Mouse (Mus musculus) left cerebral cortex, postnatal 25 days (tissue): ENCODE data around the gene Ciz1. TPM values are rescaled to one million over a fixed set of nuclear protein-coding genes. Genes with fewer than 3 reads are reported as not detected.
"Not testable (repeated sequence)": the region's sequence is repeated elsewhere in the genome, so short reads cannot be mapped to it uniquely, and the experiment has no call there.

ENCODE experiments used
- DNase-seq, 2 experiments: peaks; one replicate each; pipeline ENCODE4 v3.0.0; 2022; ENCODE audit warnings: low spot score in 2 of 2, mixed read lengths in 1 of 2
- intact Hi-C: fragments of 180-260 bp; cut with DNase I; formaldehyde crosslinking; loops from one replicate; pipeline ENCODE4 v1.15.1; 2025
- total RNA-seq, 2 experiments: library from RNA; stranded (reverse); gene quantifications; 2 replicates each; pipeline ENCODE4 v1.2.3; 2021

The Ciz1 gene
- total RNA-seq, 2 experiments from 2014 or later: 67.5 to 73.1 TPM

DNA sequence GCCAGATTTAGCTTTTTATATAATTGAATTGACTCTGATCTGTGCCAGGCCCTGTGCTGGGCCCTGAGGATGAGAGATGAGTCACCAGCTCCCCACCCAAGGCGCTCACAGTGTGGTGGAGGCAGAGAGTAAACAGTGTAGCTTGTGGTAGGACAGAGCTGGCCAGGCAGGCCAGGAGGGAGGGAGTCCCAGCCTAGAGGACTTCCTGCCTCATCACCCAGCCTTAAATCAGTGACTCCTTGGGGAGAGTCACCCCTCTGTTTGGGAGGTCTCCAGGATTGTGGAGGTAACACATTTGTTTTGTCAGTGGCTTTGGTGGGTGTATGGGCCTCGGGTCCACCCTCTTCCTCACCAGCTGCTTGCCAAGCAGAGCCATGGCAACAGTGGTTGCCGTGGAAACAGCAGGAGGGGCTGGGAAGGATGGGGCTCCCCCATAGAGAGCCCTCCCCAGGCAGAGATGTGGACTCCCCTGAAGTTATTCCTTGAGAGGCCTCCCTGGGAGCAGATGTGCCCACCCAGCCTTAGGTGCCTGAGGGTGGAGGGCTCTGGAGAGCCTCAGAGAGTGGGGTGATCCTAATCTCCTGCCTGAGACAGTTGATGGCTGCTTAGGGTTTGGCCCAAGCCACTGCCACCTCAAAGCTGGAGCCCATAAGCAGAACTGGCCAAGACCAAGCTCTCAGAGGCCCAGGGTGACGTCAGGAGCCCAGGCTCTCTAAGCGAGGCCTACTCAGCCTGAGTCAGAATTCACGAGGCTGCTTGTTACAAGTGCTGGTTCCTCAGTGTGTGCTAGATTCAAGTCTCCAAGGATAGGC, 9.4 kb upstream of the Ciz1 start:
- intact Hi-C loops: no loop called here

GRCm38 (mm10) chr2:32343351-32343671, 8.8 kb upstream of the Ciz1 start:
- DNase-seq: no peak
- intact Hi-C loops: no loop called here

More for the DNA sequence above, 9.4 kb upstream of the Ciz1 start:
- peak; percentile 78 to 95 for DNase-seq

GRCm38 (mm10) chr2:32344056-32344455, 8.1 kb upstream of the Ciz1 start:
- intact Hi-C loops: no loop called here
- peak; percentile 43 to 85 for DNase-seq

DNA sequence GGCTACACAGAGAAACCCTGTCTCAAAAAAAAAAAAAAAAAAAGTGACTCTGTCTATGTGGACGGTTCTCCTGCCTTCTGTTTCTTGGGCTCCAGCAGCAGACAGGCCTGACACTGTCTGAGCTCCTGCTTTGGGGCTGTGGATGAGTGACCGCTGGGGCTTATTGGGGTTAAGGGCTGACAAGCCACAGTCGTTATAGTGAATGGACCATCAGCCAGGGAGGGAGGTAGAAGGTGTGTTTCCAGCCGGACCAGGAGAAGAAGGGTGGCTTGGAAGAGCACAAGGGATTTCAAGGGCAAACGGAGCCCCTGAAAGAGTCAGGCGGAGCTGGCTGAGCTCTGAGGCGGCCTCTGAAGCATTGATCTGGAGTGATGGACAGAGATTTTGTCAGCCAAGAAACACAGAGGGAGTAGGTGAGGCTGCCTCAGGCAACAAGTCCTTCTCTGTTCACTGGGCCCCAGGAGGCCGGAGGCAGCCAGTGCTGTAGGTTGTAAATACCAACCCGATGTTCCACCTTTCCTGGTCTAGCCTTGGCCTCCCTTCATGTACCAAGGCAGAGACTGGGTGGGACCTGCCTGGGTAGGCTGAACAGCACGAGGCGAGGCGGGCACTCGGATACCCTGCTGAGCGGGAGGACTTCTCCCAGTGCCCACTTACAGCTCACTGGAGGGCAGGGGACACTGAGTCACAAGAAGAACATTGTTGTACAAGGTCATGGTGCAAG, 7.4 kb upstream of the Ciz1 start:
- intact Hi-C loops: no loop called here
- no peak for DNase-seq

- intact Hi-C loops: no loop called here
- no peak for DNase-seq
These were observed 5.1 kb upstream of the Ciz1 start for GRCm38 (mm10) chr2:32347019-32347418.

DNA sequence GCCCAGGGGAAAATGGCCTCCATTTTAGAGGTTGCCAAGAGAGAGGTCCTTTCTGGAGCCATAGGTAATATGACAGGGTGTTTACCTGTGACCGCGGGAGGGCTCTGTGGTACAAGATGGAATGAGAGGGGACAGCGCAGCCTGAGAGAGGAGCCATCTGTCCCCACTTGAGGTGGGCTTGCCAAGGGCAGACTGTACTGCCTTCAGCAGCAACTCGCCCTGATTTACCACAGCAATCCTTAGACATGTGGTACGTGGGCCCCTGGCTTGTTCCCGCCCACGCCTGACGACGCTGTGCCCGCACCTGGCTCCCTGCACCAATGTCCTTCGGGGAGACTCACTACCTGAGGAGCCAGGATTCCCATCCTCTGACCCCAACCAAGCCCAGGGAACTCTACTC, 3.8 kb upstream of the Ciz1 start:
- DNase-seq: peak; percentile 57 to 84
- intact Hi-C loops: no loop called here

DNA sequence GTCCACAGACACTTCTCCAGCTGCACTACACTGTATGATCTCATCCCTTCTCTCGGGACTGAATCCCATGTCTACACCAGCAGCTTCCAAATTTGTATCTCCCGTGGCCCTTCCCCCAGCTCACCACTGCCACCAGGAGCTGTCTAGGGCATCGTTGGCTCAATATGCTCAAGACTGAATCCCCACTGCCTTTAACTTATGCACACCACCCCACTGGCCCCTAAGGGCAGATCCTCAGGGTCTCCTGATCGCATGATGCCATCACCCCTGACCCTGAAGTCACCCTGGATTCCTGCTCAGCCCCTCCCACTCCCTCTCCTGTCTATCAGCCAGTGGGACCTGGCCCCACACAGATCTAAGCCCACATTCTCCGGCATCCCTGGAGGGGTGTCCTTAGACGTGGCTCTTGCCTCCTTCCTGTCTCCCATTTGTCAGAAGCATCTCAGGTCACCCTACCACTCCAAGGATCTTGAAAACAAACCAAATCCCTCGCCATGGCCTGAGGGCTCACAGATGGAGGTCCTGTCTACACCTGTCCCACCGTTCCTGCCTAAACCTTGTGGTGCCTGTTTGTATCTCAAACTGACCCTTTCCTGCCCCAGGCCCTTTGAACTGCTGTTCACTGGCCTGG, 2.4 kb upstream of the Ciz1 start:
- intact Hi-C loops: no loop called here
- DNase-seq: peak; percentile 56 to 86

GRCm38 (mm10) chr2:32350471-32351051, 1.6 kb upstream of the Ciz1 start:
- intact Hi-C loops: no loop called here
- no peak for DNase-seq

DNA sequence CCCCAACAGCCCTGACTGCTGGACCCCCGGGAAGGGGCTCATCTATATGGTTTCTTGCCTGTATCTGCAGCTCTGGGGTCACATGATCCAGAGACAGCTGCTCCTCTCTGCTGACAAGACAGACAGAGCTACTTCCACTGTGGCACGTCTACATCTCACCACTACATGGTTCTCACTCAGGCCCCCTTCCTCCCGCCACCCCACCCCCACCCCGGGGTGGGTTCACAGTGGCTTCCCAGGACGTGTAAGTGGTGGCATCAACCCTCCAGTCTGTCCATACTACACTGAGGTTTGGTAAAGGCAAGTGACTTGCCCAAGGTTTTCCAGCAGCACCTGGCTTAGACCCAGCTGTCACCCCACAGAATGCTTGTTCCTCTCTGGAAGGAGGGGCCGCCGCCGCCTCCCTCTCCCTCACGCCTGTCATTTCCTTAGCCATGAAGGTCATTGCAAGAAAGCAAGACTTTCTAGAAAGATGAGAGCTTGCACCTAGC, 611 bp upstream of the Ciz1 start:
- DNase-seq: peak in 1 of 2 experiments; percentile 73
- intact Hi-C loops: no loop called here

DNA sequence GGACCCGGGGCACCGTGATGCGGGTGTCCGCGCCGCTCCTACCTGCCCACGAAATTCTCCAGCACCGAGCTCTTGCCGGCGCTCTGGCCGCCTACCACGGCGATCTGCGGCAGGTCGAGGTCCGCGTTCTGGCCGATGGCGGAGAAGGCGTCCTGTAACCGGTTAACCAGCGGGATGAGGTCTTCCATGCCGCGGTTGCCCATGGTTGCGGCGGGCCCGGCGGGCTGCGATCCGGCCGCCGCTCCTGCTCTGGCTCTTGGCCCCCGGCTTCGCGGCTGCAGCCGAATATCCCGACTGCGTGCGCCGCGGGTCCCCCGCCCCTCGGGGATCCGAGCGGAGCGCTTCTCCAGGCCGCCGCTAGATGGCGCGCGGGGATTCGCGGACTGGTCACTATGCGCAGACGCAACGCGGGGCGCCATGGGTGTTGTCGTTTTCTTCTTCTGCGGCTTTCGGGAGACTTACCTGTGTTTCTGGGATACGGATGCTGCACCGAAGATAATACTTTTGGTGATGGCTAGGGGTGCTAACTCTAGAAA, 948 bp downstream of the Ciz1 start, which contains the start of gene Dnm1:
Dnm1 (minus strand) TSS at position 332 of the 536 bp plus-strand sequence.
- peak; percentile 94 to 97 for DNase-seq
- intact Hi-C loops: no loop called here

- intact Hi-C loops: no loop called here
- no peak for DNase-seq
These were observed 1.7 kb downstream of the Ciz1 start for GRCm38 (mm10) chr2:32353836-32354235.

DNA sequence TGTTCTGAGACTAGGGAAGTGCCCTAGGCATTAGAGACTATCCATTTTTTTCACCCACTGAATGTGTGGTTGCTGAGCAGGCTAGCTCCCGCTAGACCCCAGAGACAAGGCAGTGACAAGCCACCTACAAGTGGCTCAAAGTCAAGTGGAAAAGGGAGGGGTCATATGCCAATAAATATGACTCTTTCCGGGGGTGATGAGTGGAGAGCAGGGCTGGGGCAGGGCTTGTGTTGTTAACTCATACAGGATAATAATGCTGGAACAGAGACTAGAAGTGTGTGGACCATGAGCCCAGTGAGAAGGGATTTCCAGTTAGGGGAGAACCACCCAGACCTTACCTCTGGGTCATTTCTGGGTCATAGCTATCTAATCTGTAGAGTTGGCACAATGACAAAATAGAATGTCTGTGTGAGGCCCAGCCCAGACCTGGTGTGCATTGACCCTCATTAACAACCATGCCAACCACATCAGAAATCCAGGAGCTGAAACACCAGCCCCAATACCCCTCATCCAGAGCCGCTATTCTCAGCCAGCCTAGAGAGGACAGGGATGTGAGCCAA, 2.3 kb downstream of the Ciz1 start:
- DNase-seq: no peak
- intact Hi-C loops: no loop called here

DNA sequence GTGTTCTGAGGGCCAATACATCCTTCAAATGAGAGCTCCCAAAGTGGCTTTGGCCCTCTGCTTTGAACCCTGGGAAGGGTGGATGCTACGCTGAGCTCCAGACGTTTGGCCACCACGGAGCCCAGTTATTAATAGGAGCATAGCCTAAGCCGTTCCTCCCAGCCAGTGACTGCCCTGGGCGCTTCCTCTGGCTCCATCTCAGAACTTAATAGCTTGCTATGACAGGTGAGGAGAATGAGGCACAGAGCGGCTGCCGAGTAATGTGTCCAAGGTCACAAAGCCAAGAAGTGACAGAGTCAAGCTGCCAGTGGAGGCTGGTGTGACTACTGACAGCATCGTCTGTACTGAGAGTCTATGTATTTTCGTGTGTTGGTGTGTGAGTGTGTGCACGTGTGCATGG, 4.1 kb downstream of the Ciz1 start:
- no peak for DNase-seq
- intact Hi-C loops: no loop called here

DNA sequence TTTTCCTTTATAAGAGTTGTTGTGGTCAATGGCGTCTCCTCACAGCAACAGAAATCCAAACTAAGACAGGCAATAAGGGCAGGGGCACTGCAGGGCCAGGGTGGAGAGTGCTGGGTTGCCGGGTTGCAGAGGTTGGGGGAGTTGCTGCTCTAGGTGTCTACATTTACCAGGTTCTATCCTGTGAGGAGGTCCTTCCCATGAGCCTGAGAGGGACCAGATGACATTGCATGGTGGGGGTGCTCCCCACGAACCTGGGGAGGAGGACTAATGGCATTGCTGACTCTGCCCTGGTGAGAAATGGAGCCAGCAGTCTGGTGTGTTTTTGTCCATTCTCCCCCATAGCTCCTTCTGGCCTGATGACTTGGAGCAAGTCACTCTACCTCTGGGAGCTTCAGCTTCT, 5.6 kb downstream of the Ciz1 start:
- intact Hi-C loops: no loop called here
- no peak for DNase-seq

GRCm38 (mm10) chr2:32358381-32358780, 6.3 kb downstream of the Ciz1 start:
- DNase-seq: no peak
- intact Hi-C loops: no loop called here

DNA sequence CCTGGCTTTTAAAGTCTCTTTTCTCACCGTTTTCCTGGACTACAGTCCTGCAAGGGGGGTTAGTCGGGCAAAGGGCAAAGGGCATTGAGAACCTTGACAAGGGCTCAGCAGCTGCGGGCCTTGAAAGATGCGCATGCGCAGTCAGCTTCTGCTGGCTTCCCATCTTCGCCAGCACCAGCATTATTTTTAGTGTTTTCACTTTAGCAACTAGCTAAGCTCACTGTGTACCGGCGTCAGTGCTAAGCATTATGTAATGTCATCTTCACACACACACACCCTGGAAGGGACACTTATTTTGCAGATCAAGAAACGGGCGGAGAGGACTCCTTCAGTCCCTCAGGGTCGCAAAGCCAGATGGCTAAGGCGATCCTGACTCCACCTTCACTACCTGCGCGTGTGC, 8.6 kb downstream of the Ciz1 start:
- DNase-seq: peak; percentile 85 to 95
- intact Hi-C loops: loop anchor here (10.0 kb wide), 1 partner anchor 386 kb away; the partner anchor contains the start of gene Nup214

- DNase-seq: peak; percentile 75 to 85
- intact Hi-C loops: loop anchor here (10.0 kb wide), 1 partner anchor 387 kb away; the partner anchor contains the start of gene Nup214
These were observed 9.3 kb downstream of the Ciz1 start for GRCm38 (mm10) chr2:32361437-32361836.

- intact Hi-C loops: loop anchor here (10.0 kb wide), 1 partner anchor 387 kb away; the partner anchor contains the start of gene Nup214
- not testable (repeated sequence) for DNase-seq
These were observed 10.1 kb downstream of the Ciz1 start for GRCm38 (mm10) chr2:32362274-32362673.

DNA sequence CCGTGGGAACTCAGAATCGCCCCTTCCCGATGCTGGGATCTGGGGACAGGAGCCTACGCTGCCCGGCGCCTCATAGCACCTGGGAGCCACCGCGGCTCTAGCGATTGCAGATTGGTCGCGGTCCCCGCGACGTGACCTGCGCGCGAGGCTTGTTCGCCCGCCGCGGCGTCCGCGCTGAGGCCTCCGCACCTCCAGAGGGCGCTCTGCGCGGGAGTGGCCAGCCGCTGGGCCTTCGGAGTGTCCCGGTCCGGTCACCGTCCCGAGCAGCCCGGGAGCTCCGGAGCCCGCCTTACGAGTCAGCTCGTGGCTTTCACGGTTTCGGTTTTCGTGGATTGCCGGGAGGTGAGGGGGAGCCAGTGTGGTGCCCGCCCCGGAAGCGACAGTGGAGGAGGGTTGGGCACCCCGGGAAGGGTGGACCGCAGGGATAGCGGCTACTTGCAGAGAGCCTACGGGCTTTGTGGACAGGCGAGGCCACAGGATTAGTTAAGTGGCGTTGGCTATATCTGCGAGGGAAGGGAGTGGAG, 10.8 kb downstream of the Ciz1 start:
- intact Hi-C loops: loop anchor here (1.0 to 10.0 kb wide), 2 partner anchors 18 to 388 kb away; partner anchors contain the start of genes 1110008P14Rik and Nup214
- peak; percentile 90 to 91 for DNase-seq
